Mouse (Mus musculus) C2C12 (cell line): ENCODE results near the gene Pkp4.

ENCODE experiments used
- CTCF ChIP-seq: IDR thresholded peaks from one replicate; pipeline ENCODE4 v1.5.1; 2011; ENCODE audit not compliant: control insufficient read depth, insufficient read depth, insufficient read length
- MAX ChIP-seq: IDR thresholded peaks from one replicate; pipeline ENCODE4 v1.6.1; 2011; ENCODE audit warnings: mild to moderate bottlenecking, control low read depth

DNA sequence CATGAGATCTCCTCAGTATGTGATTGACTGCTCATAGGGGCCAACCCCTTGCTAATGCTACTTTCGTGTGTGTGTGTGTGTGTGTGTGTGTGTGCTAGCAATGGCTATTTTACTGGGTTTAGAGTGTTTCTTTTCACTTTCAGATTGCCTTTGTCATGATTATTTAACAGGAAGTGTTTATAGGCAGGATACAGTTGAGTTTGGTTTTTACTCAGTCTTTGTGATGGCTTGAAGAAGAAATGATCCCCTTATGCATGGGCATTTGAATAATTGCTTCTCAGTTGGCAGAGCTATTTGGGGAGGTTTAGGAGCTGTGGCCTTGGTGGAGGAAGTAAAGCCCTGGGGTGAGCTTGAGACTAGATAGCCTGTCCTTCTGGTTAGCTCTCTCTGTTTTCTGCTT lies 232.5 kb downstream of the Pkp4 start:
- TF ChIP-seq CTCF (no peak), MAX (no peak)
